Mouse (Mus musculus) limb, embryonic 10.5 days (tissue): Measurements from ENCODE around the gene Olfr1342. TPM values are rescaled to one million over a fixed set of nuclear protein-coding genes. Genes with fewer than 3 reads are reported as not detected.

Source experiments
- DNase-seq: peaks from one replicate; pipeline ENCODE4 v3.0.0-alpha.2; 2017; ENCODE audit warnings: low spot score
- H3K27ac ChIP-seq: fragments of 300-500 bp; sonication (generic); 2 replicates; pipeline ENCODE4 v1.5.1; 2016; ENCODE audit warnings: mild to moderate bottlenecking
- H3K27me3 ChIP-seq: fragments of 300-500 bp; sonication (generic); 2 replicates; pipeline ENCODE4 v1.6.1; 2016; ENCODE audit warnings: low read depth, mild to moderate bottlenecking; ENCODE audit not compliant: poor library complexity, severe bottlenecking
- H3K36me3 ChIP-seq: fragments of 300-500 bp; sonication (generic); 2 replicates; pipeline ENCODE4 v1.6.1; 2016; ENCODE audit warnings: mild to moderate bottlenecking, moderate library complexity
- H3K4me1 ChIP-seq: fragments of 300-500 bp; sonication (generic); 2 replicates; pipeline ENCODE4 v1.6.1; 2016
- H3K4me3 ChIP-seq: fragments of 300-500 bp; sonication (generic); 2 replicates; pipeline ENCODE4 v1.5.1; 2016; ENCODE audit warnings: mild to moderate bottlenecking, moderate library complexity
- H3K9me3 ChIP-seq: fragments of 300-500 bp; sonication (generic); replicated peaks from 2 replicates; pipeline ENCODE4 v1.6.1; 2016; ENCODE audit warnings: mild to moderate bottlenecking
- WGBS: fragments of 180-500 bp; shearing (Covaris S2); methylation state at CpG from one replicate; pipeline ENCODE4 v1.1.7; 2016; 5-methylcytosine and 5-hydroxymethylcytosine counted together
- polyA plus RNA-seq: library from polyadenylated mRNA; unstranded; fragments of >200 nt; fragmentation: Nextera tagmentation; extraction: Ambion mirVana; gene quantifications from 2 replicates; pipeline ENCODE4 v1.2.1, GENCODE M21; 2016

Gene Olfr1342
- polyA plus RNA-seq, 1 experiment from 2014 or later: 0.05 TPM

DNA sequence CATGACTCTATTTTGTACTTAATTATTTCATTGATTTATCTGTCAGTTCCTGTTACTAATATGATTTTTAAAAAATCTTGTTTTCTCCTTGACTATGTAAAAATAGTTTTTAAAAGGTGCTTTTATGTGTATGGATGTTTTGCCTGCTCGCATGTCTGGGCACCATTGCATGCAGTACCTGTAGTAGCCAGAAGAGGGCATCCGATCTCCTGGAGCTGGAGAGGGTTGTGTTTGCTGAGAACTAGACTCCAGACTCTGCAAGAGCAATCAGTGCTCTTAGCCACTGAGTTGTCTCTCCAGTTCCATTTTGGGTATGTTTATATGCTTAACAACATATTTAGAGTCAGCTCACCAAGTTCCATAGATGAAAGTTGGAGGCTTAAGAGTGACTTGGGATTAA is 47.3 kb downstream of the Olfr1342 start:
- peaks cover 9% of the 10 kb centered on the region; the same call in 1 of the 2 replicates for H3K4me1 ChIP-seq
- H3K36me3 ChIP-seq: no peaks in the 10 kb centered on the region
- peak; percentile 75 for DNase-seq
- WGBS: 13% methylated on average over 2 of the region's 2 CpGs
- no peaks in the 10 kb centered on the region for H3K27me3 ChIP-seq
- no peaks in the 10 kb centered on the region for H3K9me3 ChIP-seq
- H3K4me3 ChIP-seq: no peak overlapping the region
- H3K27ac ChIP-seq: no peak overlapping the region

DNA sequence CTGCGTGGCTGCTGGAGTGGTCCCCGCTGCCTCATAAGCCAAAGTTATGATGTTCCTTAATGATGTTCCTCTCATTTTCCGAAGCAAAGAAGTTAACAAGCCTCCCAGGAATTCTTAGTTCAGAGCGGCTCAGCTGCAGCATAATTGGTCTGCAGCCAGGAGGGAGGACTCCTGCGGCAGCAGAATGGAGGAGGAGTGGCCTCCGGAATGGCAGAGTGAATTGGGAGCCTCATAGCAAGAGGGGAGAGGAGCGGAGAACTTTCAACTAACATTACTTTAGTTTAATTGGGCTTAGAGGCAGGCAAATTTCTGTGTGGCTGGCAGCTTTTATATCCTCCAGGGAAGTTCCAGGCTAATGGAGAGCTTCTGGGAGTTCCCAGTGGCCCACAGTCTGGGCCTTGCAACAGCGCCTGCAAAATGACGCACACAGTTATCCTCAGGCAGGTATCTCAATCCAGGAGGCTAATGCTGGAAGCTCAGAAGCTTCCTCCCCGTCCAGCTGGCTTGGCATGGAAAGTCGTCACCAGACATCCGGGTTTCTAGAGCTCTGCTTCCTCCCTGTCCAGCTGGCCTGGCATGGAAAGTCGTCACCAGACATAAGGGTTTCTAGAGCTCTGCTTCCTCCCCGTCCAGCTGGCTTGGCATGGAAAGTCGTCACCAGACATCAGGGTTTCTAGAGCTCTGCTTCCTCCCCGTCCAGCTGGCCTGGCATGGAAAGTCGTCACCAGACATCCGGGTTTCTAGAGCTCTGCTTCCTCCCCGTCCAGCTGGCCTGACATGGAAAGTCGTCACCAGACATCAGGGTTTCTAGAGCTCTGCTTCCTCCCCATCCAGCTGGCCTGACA is 50.0 kb downstream of the Olfr1342 start:
- Histone ChIP-seq H3K27ac (no peak overlapping the region), H3K36me3 (no peaks in the 10 kb centered on the region), H3K4me1 (peaks cover 9% of the 10 kb centered on the region; the same call in 1 of the 2 replicates), H3K27me3 (no peaks in the 10 kb centered on the region), H3K4me3 (no peak overlapping the region), H3K9me3 (no peaks in the 10 kb centered on the region)
- WGBS: 57% methylated on average over 20 of the region's 20 CpGs
- DNase-seq: no peak

Other genes starting within 250 kb of the Olfr1342 start
- gene Mpl, start 235.2 kb downstream of the Olfr1342 start, polyA plus RNA-seq: 0.74 and 1.2 TPM in 2 replicates
- 16.8 and 19.4 TPM in 2 replicates for gene Tie1, start 202.7 kb downstream of the Olfr1342 start, polyA plus RNA-seq
- gene 2610528J11Rik, start 165.8 kb downstream of the Olfr1342 start, polyA plus RNA-seq: 0.78 and 1.2 TPM in 2 replicates
- 0.34 and 0.54 TPM in 2 replicates for gene Tmem125, start 148.7 kb downstream of the Olfr1342 start, polyA plus RNA-seq
- 0.36 and 0.64 TPM in 2 replicates for gene Cfap57, start 72.0 kb downstream of the Olfr1342 start, polyA plus RNA-seq
- gene Ebna1bp2, start 72.0 kb downstream of the Olfr1342 start, polyA plus RNA-seq: 180 and 228 TPM in 2 replicates
- gene Olfr62, start 33.8 kb downstream of the Olfr1342 start, polyA plus RNA-seq: not detected in 2 replicates
- gene Olfr1341, start 10.8 kb upstream of the Olfr1342 start, polyA plus RNA-seq: not detected in 2 replicates
- not detected in 2 replicates for gene Olfr1340, start 27.4 kb upstream of the Olfr1342 start, polyA plus RNA-seq
- gene Olfr1339, start 39.4 kb upstream of the Olfr1342 start, polyA plus RNA-seq: not detected in 2 replicates
- not detected in 2 replicates for gene Olfr1338, start 66.0 kb upstream of the Olfr1342 start, polyA plus RNA-seq
- gene Olfr1337, start 89.8 kb upstream of the Olfr1342 start, polyA plus RNA-seq: not detected in 2 replicates
- gene Olfr1335, start 117.2 kb upstream of the Olfr1342 start, polyA plus RNA-seq: not detected in 2 replicates
- not detected in 2 replicates for gene Olfr1333, start 143.5 kb upstream of the Olfr1342 start, polyA plus RNA-seq
- not detected in 2 replicates for gene Olfr1331, start 171.9 kb upstream of the Olfr1342 start, polyA plus RNA-seq
- gene Olfr1330, start 195.8 kb upstream of the Olfr1342 start, polyA plus RNA-seq: 0.03 TPM in 1 of 2 replicates, not detected in the other
- not detected in 2 replicates for gene Olfr1329, start 224.7 kb upstream of the Olfr1342 start, polyA plus RNA-seq
- not detected in 2 replicates for gene Olfr1328, start 245.9 kb upstream of the Olfr1342 start, polyA plus RNA-seq